Mouse (Mus musculus) heart, embryonic 14.5 days (tissue): ENCODE results near the gene Tubb5. TPM values are rescaled to one million over a fixed set of nuclear protein-coding genes. Genes with fewer than 3 reads are reported as not detected.
A peak's percentile ranks its signal among the peaks of the same experiment; 100 is the strongest.

Experiments used
- ATAC-seq: fragments of 200-750 bp; cut with Nextera tagmentation; 2 replicates; pipeline ENCODE4 v1.8.0; 2017; ENCODE audit warnings: low read depth, moderate TSS enrichment; ENCODE audit not compliant: insufficient number of reproducible peaks, insufficient read depth, low FRiP score
- H3K27ac ChIP-seq, 2 experiments: fragments of 200-500 bp in 1 of 2; fragments of 300-500 bp in 1 of 2; sonication (generic) in 1 of 2; replicated peaks in 1 of 2; 2 replicates each; pipeline ENCODE4 v1.5.1; 2012 to 2014; ENCODE audit warnings: low read depth in 2 of 2, low read length in 2 of 2, control low read depth in 1 of 2, mild to moderate bottlenecking in 1 of 2, mixed read lengths in 1 of 2; ENCODE audit not compliant: control insufficient read depth in 1 of 2, insufficient read depth in 1 of 2
- H3K27me3 ChIP-seq: fragments of 300-500 bp; sonication (generic); 2 replicates; pipeline ENCODE4 v1.6.1; 2014; ENCODE audit warnings: mild to moderate bottlenecking, low read length, control low read depth; ENCODE audit not compliant: control insufficient read depth, insufficient read depth
- H3K36me3 ChIP-seq: fragments of 300-500 bp; sonication (generic); 2 replicates; pipeline ENCODE4 v1.6.1; 2014; ENCODE audit warnings: mild to moderate bottlenecking, control low read depth, low read length, mixed read lengths; ENCODE audit not compliant: control insufficient read depth, insufficient read depth
- H3K4me1 ChIP-seq, 2 experiments: fragments of 200-500 bp in 1 of 2; fragments of 300-500 bp in 1 of 2; sonication (generic) in 1 of 2; 2 replicates each; pipeline ENCODE4 v1.6.1; 2012 to 2014; ENCODE audit warnings: low read length in 2 of 2, control low read depth in 1 of 2, mixed read lengths in 1 of 2; ENCODE audit not compliant: control insufficient read depth in 2 of 2, insufficient read depth in 2 of 2
- H3K4me2 ChIP-seq: fragments of 300-500 bp; sonication (generic); 2 replicates; pipeline ENCODE4 v1.6.1; 2014; ENCODE audit warnings: mild to moderate bottlenecking, low read length
- H3K4me3 ChIP-seq, 2 experiments: fragments of 200-500 bp in 1 of 2; fragments of 300-500 bp in 1 of 2; sonication (generic) in 1 of 2; 2 replicates each; pipeline ENCODE4 v1.5.1; 2012 to 2014; ENCODE audit warnings: low read length in 2 of 2, mild to moderate bottlenecking in 2 of 2, control low read depth in 1 of 2, low read depth in 1 of 2, moderate library complexity in 1 of 2; ENCODE audit not compliant: control insufficient read depth in 1 of 2, insufficient read depth in 1 of 2
- H3K9ac ChIP-seq: fragments of 300-500 bp; sonication (generic); 2 replicates; pipeline ENCODE4 v1.6.1; 2014; ENCODE audit warnings: mild to moderate bottlenecking, low read length
- H3K9me3 ChIP-seq: fragments of 300-500 bp; sonication (generic); 2 replicates; pipeline ENCODE4 v1.6.1; 2016; ENCODE audit warnings: low read length, control low read depth; ENCODE audit not compliant: control insufficient read depth
- WGBS: fragments of 180-500 bp; shearing (Covaris S2); extraction: QIAGEN DNeasy Blood & Tissue Kit; methylation state at CpG from one replicate; pipeline ENCODE4 v1.1.7; 2014; 5-methylcytosine and 5-hydroxymethylcytosine counted together
- polyA plus RNA-seq: library from polyadenylated mRNA; unstranded; fragments of >200 nt; fragmentation: Nextera tagmentation; extraction: Ambion mirVana; gene quantifications from 2 replicates; pipeline ENCODE4 v1.2.1, GENCODE M21; 2014

The Tubb5 gene
- polyA plus RNA-seq, 1 experiment from 2014 or later = 698 TPM

DNA sequence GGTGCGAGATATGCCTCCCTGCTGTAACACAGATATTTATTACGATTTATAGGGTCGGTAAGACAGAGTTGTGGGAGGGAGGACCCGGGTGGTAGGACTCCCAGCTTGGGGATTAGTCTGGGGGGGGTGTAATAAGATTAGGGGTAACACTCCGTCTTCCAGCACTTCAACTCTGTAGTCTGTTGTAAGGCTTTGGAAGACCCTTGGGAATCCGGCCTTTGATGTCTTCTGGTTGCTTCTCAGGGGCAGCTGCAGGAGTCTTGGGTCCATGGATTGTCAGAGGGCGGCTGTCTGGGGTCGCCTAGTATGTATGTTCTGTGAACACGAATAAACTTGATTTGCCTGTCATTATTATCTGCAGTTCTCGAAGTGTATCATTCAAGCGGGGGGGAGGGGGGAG lies 15.5 kb downstream of the Tubb5 start:
- Histone ChIP-seq H3K27ac (peak overlapping the region; percentile 69 to 89), H3K4me2 (peak overlapping the region; percentile 95), H3K27me3 (no peaks in the 10 kb centered on the region), H3K9ac (peak overlapping the region; percentile 91), H3K4me1 (peaks cover 2 to 22% of the 10 kb centered on the region in 2 experiments; a peak in 3 of 4 replicates), H3K4me3 (peak overlapping the region; percentile 70 to 76), H3K9me3 (no peaks in the 10 kb centered on the region), H3K36me3 (peaks cover 32% of the 10 kb centered on the region)
- 3% methylated on average over 11 of the region's 11 CpGs for WGBS
- ATAC-seq = no peak

DNA sequence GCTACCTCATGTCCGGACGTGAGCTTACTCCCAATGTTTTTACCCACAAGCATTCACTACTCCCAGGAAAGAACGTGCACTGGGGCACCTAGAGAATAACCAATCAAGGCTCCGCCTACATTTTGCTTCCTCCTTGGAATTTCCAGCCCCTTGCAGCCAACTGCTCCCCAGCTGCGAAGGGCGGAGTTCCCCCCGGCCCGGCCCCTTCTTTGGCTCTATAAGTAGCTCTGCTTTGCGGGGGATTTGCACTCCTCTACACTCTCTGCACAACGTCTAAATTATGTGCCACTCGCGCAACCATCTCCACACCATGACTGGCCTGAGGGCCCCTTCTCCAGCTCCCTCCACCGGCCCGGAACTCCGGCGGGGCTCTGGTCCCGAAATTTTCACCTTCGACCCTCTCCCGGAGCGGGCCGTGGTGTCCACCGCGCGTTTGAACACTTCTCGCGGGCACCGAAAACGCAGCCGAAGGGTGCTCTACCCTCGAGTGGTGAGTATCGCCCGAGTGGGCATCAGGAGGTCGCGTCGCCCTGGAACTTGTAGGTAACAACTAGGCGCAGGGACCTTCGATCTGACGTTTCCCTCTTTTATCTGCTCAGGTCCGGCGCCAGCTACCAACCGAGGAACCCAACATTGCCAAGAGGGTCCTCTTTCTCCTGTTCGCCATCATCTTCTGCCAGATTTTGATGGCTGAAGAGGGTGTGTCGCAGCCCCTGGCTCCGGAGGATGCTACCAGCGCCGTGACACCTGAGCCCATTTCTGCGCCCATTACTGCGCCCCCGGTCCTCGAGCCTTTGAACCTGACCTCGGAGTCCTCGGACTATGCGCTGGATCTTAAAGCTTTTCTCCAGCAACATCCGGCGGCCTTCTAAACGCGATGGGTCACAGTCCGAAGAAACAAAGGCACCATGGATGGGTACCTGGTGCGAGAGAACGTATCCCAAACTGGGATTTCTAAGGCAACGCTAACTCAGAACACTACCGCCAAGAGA lies 16.4 kb downstream of the Tubb5 start, which contains the start of gene Ier3:
TSS of gene Ier3 (plus strand) at position 246 of the 992 bp plus-strand sequence.
- under 1% methylated on average over 62 of the region's 62 CpGs for WGBS
- peak; percentile 69 for ATAC-seq
- H3K4me3 ChIP-seq = peak within 1 kb of the TSS; percentile 70 to 76
- no peaks in the 10 kb centered on the region for H3K9me3 ChIP-seq
- H3K36me3 ChIP-seq = peaks cover 24% of the 10 kb centered on the region
- peak within 1 kb of the TSS; percentile 91 for H3K9ac ChIP-seq
- peak within 1 kb of the TSS; percentile 95 for H3K4me2 ChIP-seq
- H3K4me1 ChIP-seq = peaks cover 7 to 31% of the 10 kb centered on the region in 2 experiments; a peak in 3 of 4 replicates
- peak within 1 kb of the TSS; percentile 79 to 89 for H3K27ac ChIP-seq
- H3K27me3 ChIP-seq = no peaks in the 10 kb centered on the region

DNA sequence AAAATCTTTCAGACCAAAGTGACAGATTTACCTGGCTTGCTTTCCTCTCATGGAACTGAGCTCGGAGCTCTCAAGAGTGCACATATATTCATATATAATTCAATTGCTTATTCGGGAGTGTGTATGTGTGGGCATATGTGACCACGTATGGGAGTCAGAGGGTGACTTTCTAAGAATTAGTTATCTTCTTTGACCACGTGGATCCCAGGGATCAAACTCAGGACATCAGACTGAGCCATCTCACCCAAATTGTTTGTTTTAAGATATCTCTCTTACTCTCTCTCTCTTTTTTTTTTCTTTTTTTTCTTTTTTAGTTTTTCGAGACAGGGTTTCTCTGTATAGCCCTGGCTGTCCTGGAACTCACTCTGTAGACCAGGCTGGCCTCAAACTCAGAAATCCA lies 18.0 kb downstream of the Tubb5 start:
- H3K27ac ChIP-seq = no peak overlapping the region
- WGBS = 75% methylated on average over 5 of the region's 5 CpGs
- H3K27me3 ChIP-seq = no peaks in the 10 kb centered on the region
- H3K4me3 ChIP-seq = no peak overlapping the region
- peaks cover 8% of the 10 kb centered on the region; the same call in 1 of the 2 replicates for H3K36me3 ChIP-seq
- H3K9ac ChIP-seq = no peak overlapping the region
- no peak overlapping the region for H3K4me2 ChIP-seq
- peaks cover 18 to 47% of the 10 kb centered on the region in 2 experiments for H3K4me1 ChIP-seq
- no peaks in the 10 kb centered on the region for H3K9me3 ChIP-seq
- ATAC-seq = no peak

DNA sequence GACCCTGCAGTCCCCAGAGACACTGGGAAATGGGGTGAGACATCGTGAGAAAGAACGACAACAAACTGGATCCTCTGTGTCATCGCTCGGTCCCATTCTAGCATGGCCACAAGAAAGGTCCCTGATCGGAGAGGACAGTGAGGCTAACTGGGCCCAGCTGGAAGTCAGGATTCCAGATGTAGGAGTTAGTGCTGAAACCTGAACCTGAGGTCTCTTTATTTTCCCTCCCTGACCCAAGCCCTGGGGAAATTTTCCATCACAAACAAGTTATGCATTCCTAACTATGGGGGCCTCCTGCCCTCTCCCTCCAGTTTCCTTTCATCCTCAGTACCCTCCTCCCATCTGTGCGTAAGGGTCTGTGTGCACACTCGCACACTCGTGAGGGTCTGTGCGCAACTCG lies 20.9 kb downstream of the Tubb5 start:
- H3K9ac ChIP-seq = no peak overlapping the region
- no peaks in the 10 kb centered on the region for H3K27me3 ChIP-seq
- H3K4me3 ChIP-seq = no peak overlapping the region
- H3K27ac ChIP-seq = 0 out of 4 replicates have a peak overlapping the region, but pooled peaks of 1 of the 2 experiments have one; percentile 28
- WGBS = 67% methylated on average over 10 of the region's 10 CpGs
- no peak for ATAC-seq
- no peak overlapping the region for H3K4me2 ChIP-seq
- no peaks in the 10 kb centered on the region for H3K36me3 ChIP-seq
- H3K9me3 ChIP-seq = no peaks in the 10 kb centered on the region
- peaks cover 42 to 53% of the 10 kb centered on the region in 2 experiments for H3K4me1 ChIP-seq

DNA sequence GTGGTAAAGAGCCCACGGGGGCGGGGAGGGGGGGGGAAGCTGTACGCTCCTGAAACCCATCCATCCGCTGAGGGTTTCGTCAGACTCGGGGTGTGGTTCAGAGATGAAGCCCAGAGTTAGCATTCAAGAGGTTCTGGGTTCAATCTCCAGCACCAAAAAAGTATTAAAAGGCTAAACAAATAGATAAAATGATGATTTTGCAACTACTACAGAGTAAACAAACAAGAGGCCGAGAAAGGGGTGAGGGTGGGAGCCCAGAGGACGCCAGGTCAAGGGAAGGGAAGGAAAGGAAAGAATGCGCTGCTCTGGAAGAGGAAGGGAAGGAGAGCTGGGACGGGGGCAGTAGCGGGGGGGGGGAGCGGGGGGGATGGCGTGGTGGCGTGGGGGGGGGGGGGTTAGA lies 21.4 kb downstream of the Tubb5 start:
- 60% methylated on average over 10 of the region's 14 CpGs for WGBS

DNA sequence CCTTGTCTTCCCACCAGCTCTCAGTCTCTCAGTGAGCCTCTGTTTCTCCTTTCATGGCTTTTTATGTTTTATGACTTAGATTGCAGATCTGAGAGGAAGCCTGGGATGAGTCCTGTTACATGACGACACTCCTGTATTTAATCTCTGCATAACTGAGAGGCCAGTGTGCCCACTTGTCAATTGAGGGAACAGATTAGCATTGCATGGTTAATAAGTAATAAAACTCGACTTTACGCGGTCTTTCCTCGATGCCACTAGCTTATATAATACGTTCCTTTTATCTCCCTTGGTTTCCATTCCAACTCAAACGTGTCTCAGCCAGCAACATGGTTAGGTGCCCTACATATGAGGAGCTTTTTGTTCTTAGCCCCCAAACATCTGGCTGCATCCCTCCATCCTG lies 22.3 kb downstream of the Tubb5 start:
- Histone ChIP-seq H3K4me2 (peak overlapping the region; percentile 30), H3K27me3 (no peaks in the 10 kb centered on the region), H3K36me3 (no peaks in the 10 kb centered on the region), H3K9ac (peak overlapping the region; percentile 4; the same call in 1 of the 2 replicates), H3K4me1 (peaks cover 51 to 65% of the 10 kb centered on the region in 2 experiments), H3K4me3 (no peak overlapping the region), H3K27ac (peak overlapping the region; percentile 69 to 99), H3K9me3 (no peaks in the 10 kb centered on the region)
- no peak for ATAC-seq
- 52% methylated on average over 7 of the region's 7 CpGs for WGBS

More for the DNA sequence above, 21.4 kb downstream of the Tubb5 start:
- H3K27ac ChIP-seq = peak overlapping the region in 1 of 2 experiments; percentile 99; a peak in 2 of 4 replicates
- no peaks in the 10 kb centered on the region for H3K27me3 ChIP-seq
- peaks cover 44 to 57% of the 10 kb centered on the region in 2 experiments for H3K4me1 ChIP-seq
- H3K4me3 ChIP-seq = no peak overlapping the region
- H3K4me2 ChIP-seq = no peak overlapping the region
- H3K36me3 ChIP-seq = no peaks in the 10 kb centered on the region
- H3K9ac ChIP-seq = no peak overlapping the region
- no peaks in the 10 kb centered on the region for H3K9me3 ChIP-seq
- no peak for ATAC-seq

DNA sequence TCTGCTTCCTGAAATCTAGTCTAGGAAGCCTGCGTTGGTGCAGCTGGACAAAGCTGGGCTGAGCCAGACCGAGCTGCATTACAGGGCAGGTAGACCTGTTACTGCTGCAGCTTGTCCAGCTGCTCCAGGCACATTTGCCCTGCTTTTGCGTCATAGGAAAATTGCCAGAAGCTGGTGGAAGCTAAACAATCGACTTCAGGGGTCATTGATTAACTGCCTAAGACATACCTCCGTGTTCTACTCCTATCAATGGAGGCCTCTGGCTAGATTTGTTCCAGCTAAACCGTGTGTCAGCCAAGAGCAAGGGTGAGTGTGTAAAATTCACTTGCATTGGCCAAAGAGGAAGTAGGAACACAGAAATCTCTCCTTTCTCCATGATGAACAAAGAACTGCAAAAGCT lies 23.4 kb downstream of the Tubb5 start:
- Histone ChIP-seq H3K36me3 (no peaks in the 10 kb centered on the region), H3K4me2 (no peak overlapping the region), H3K4me1 (peaks cover 49 to 68% of the 10 kb centered on the region in 2 experiments), H3K9me3 (no peaks in the 10 kb centered on the region), H3K9ac (peak overlapping the region; percentile 4; the same call in 1 of the 2 replicates), H3K4me3 (no peak overlapping the region), H3K27me3 (no peaks in the 10 kb centered on the region), H3K27ac (peak overlapping the region; percentile 17 to 99)
- ATAC-seq = no peak
- 51% methylated on average over 6 of the region's 6 CpGs for WGBS
